Mouse (Mus musculus) MEL (cell line): ENCODE data around the gene Fam178b. TPM values are rescaled to one million over a fixed set of nuclear protein-coding genes. Genes with fewer than 3 reads are reported as not detected.

ENCODE experiments used
- DNase-seq: peaks from one replicate; pipeline ENCODE4 v3.0.0; 2011; ENCODE audit warnings: low read depth, low spot score
- H3K27ac ChIP-seq: 2 replicates; pipeline ENCODE4 v1.5.1; 2012; ENCODE audit warnings: low read depth, mild to moderate bottlenecking, control low read depth, low read length, moderate library complexity; ENCODE audit not compliant: control insufficient read depth
- H3K27me3 ChIP-seq, 2 experiments: fragments of 150-350 bp in 1 of 2; sonication (generic) in 1 of 2; 2 replicates each; pipeline ENCODE4 v1.6.1; 2012; ENCODE audit warnings: low read length in 2 of 2, mild to moderate bottlenecking in 2 of 2, improper control_type of control experiment in 1 of 2, moderate library complexity in 1 of 2; ENCODE audit not compliant: insufficient read depth in 2 of 2, control insufficient read depth in 1 of 2
- H3K36me3 ChIP-seq, 2 experiments: 2 replicates each; pipeline ENCODE4 v1.6.1; 2012 to 2014; ENCODE audit warnings: low read length in 2 of 2, improper control_type of control experiment in 1 of 2, inconsistent platforms in 1 of 2, mild to moderate bottlenecking in 1 of 2; ENCODE audit not compliant: insufficient read depth in 2 of 2, control insufficient read depth in 1 of 2
- H3K4me1 ChIP-seq, 2 experiments: fragments of 150-350 bp in 1 of 2; sonication (generic) in 1 of 2; 2 replicates each; pipeline ENCODE4 v1.6.1; 2012; ENCODE audit warnings: low read length in 2 of 2, improper control_type of control experiment in 1 of 2, mild to moderate bottlenecking in 1 of 2; ENCODE audit not compliant: insufficient read depth in 2 of 2, control insufficient read depth in 1 of 2
- H3K4me3 ChIP-seq, 2 experiments: fragments of 150-350 bp in 1 of 2; sonication (generic) in 1 of 2; 2 replicates each; pipeline ENCODE4 v1.5.1; 2012; ENCODE audit warnings: low read depth in 2 of 2, low read length in 2 of 2, mild to moderate bottlenecking in 2 of 2, moderate library complexity in 2 of 2, control low read depth in 1 of 2, improper control_type of control experiment in 1 of 2; ENCODE audit not compliant: control insufficient read depth in 1 of 2, insufficient read depth in 1 of 2
- H3K79me2 ChIP-seq: 2 replicates; pipeline ENCODE4 v1.6.1; 2012; ENCODE audit warnings: mild to moderate bottlenecking, low read length, moderate library complexity; ENCODE audit not compliant: control insufficient read depth, poor library complexity, insufficient read depth
- H3K9ac ChIP-seq: 2 replicates; pipeline ENCODE4 v1.6.1; 2012; ENCODE audit warnings: low read depth, mild to moderate bottlenecking, control low read depth, low read length, moderate library complexity; ENCODE audit not compliant: control insufficient read depth, poor library complexity, severe bottlenecking
- H3K9me3 ChIP-seq: fragments of 150-350 bp; sonication (generic); replicated peaks from 2 replicates; pipeline ENCODE4 v1.6.1; 2012; ENCODE audit warnings: mild to moderate bottlenecking, low read length, improper control_type of control experiment, moderate library complexity; ENCODE audit not compliant: insufficient read depth
- BHLHE40 ChIP-seq: IDR thresholded peaks from 2 replicates; pipeline ENCODE4 v1.6.1; 2012; ENCODE audit warnings: low read depth, mild to moderate bottlenecking, inconsistent platforms, low read length, improper control_type of control experiment, borderline replicate concordance
- CHD2 ChIP-seq: IDR thresholded peaks from 2 replicates; pipeline ENCODE4 v1.6.1; 2011; ENCODE audit warnings: low read length, improper control_type of control experiment
- E2F4 ChIP-seq: IDR thresholded peaks from 2 replicates; pipeline ENCODE4 v1.6.1; 2011; ENCODE audit warnings: low read depth, low read length, improper control_type of control experiment, borderline replicate concordance
- EP300 ChIP-seq, 2 experiments: IDR thresholded peaks; 2 replicates each; pipeline ENCODE4 v1.6.1; 2011; ENCODE audit warnings: improper control_type of control experiment in 2 of 2, low read length in 2 of 2, low read depth in 1 of 2, mild to moderate bottlenecking in 1 of 2
- GABPA ChIP-seq: IDR thresholded peaks from 2 replicates; pipeline ENCODE4 v1.6.1; 2012; ENCODE audit warnings: low read depth, mild to moderate bottlenecking, inconsistent platforms, low read length, improper control_type of control experiment, moderate library complexity
- GATA1 ChIP-seq: IDR thresholded peaks from 2 replicates; pipeline ENCODE4 v1.6.1; 2011; ENCODE audit warnings: low read depth, low read length, improper control_type of control experiment
- MAFK ChIP-seq: IDR thresholded peaks from 2 replicates; pipeline ENCODE4 v1.6.1; 2011; ENCODE audit warnings: low read depth, mild to moderate bottlenecking, low read length, improper control_type of control experiment, borderline replicate concordance
- MAX ChIP-seq: IDR thresholded peaks from 2 replicates; pipeline ENCODE4 v1.6.1; 2011; ENCODE audit warnings: low read length, improper control_type of control experiment
- MAZ ChIP-seq: IDR thresholded peaks from 2 replicates; pipeline ENCODE4 v1.6.1; 2012; ENCODE audit warnings: low read depth, mild to moderate bottlenecking, inconsistent platforms, low read length, improper control_type of control experiment
- MEF2A ChIP-seq: IDR thresholded peaks from 2 replicates; pipeline ENCODE4 v1.6.1; 2014; ENCODE audit warnings: low read depth, mild to moderate bottlenecking, inconsistent platforms, low read length, improper control_type of control experiment; ENCODE audit not compliant: poor library complexity, insufficient replicate concordance, severe bottlenecking; ENCODE audit errors: extremely low read depth
- MXI1 ChIP-seq: IDR thresholded peaks from 2 replicates; pipeline ENCODE4 v1.6.1; 2011; ENCODE audit warnings: mild to moderate bottlenecking, low read depth, low read length, improper control_type of control experiment
- MYC ChIP-seq: IDR thresholded peaks from 2 replicates; pipeline ENCODE4 v1.6.1; 2011; ENCODE audit warnings: low read depth, mild to moderate bottlenecking, low read length, improper control_type of control experiment, moderate library complexity
- NELFE ChIP-seq: IDR thresholded peaks from 2 replicates; pipeline ENCODE4 v1.6.1; 2011; ENCODE audit warnings: low read depth, low read length, improper control_type of control experiment
- POLR2AphosphoS5 ChIP-seq: IDR thresholded peaks from 2 replicates; pipeline ENCODE4 v1.6.1; 2012; ENCODE audit warnings: low read depth, borderline replicate concordance, mild to moderate bottlenecking, inconsistent platforms, low read length, moderate library complexity, mixed read lengths
- RAD21 ChIP-seq: IDR thresholded peaks from 2 replicates; pipeline ENCODE4 v1.6.1; 2011; ENCODE audit warnings: mild to moderate bottlenecking, low read depth, low read length, improper control_type of control experiment
- SIN3A ChIP-seq: IDR thresholded peaks from 2 replicates; pipeline ENCODE4 v1.6.1; 2012; ENCODE audit warnings: low read length, improper control_type of control experiment, inconsistent platforms
- SMC3 ChIP-seq: IDR thresholded peaks from 2 replicates; pipeline ENCODE4 v1.6.1; 2011; ENCODE audit warnings: low read depth, low read length, improper control_type of control experiment
- TBP ChIP-seq: IDR thresholded peaks from 2 replicates; pipeline ENCODE4 v1.8.0; 2011; ENCODE audit warnings: low read depth, low read length, improper control_type of control experiment
- TCF12 ChIP-seq: IDR thresholded peaks from 2 replicates; pipeline ENCODE4 v1.6.1; 2014; ENCODE audit warnings: low read depth, mild to moderate bottlenecking, inconsistent platforms, low read length, improper control_type of control experiment, moderate library complexity
- UBTF ChIP-seq: IDR thresholded peaks from 2 replicates; pipeline ENCODE4 v1.6.1; 2012; ENCODE audit warnings: low read depth, mild to moderate bottlenecking, inconsistent platforms, low read length, improper control_type of control experiment, moderate library complexity, borderline replicate concordance; ENCODE audit not compliant: insufficient read depth
- ZC3H11A ChIP-seq: IDR thresholded peaks from 2 replicates; pipeline ENCODE4 v1.6.1; 2012; ENCODE audit warnings: low read depth, mild to moderate bottlenecking, inconsistent platforms, low read length, improper control_type of control experiment
- ZNF384 ChIP-seq: IDR thresholded peaks from 2 replicates; pipeline ENCODE4 v1.6.1; 2012; ENCODE audit warnings: low read depth, mild to moderate bottlenecking, inconsistent platforms, low read length, improper control_type of control experiment
- polyA plus RNA-seq, 2 experiments: library from polyadenylated mRNA; stranded (reverse) in 1 of 2; unstranded in 1 of 2; fragments of >175 nt in 1 of 2; fragments of >200 nt in 1 of 2; gene quantifications; 2 replicates each; pipeline versions ENCODE4 v1.2.1 to v1.2.4; 2012; ENCODE audit warnings: low replicate concordance in 2 of 2, low read depth in 1 of 2; ENCODE audit not compliant: insufficient read length in 2 of 2, insufficient read depth in 1 of 2, missing spikeins in 1 of 2
- total RNA-seq: library from RNA; depleted of rRNA; stranded (reverse); fragments of 300-350 nt; gene quantifications from 2 replicates; pipeline ENCODE4 v1.2.3, GENCODE M21; 2012

The Fam178b gene
- total and polyA plus RNA-seq, 3 experiments: 0.19 to 0.29 TPM; not detected in 1

DNA sequence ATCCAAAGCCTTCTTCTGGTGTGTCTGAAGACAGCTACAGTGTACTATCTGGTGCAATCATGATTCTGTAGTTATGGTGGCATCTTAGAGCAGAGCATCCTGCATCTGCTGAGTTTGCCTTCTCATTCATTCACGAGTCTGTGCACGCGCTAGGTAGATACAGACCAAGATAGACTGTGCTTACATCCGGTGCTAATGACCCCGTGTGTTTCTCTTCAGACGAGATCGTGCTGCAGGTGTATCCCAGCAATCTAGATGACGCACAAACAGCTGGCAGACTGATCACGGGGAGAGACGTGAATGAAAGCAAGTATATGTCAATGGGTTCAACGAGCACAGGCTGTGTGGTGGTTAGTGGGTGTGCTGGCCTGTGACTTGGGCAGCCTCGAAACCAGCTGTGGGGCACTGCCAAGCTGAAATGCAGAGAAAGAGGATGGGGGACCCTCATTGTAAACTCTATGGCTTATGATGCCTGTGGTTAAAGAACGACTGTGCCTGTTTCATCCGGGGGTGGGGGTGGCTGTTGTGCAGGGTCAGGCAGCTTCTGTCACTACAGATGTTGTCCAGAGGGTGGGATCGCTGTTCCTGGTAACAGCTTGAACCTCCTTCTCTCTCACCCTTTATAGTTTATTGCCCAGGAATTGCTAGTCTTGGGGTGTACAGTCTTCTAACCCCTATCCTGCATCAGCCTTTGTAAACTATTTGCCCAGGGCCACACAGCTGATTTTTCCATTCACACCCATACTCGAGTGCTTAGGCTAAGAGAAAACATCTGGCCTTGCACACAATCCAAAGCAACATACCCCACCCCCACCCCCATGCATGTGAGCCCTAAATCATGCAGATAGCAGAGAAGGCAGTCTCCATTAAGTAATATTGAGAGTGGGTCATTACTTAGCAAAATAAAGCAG lies 40.4 kb upstream of the Fam178b start:
- H3K36me3 ChIP-seq: no peaks in the 10 kb centered on the region
- H3K4me1 ChIP-seq: no peaks in the 10 kb centered on the region
- TF ChIP-seq E2F4: no peak
- TF ChIP-seq GATA1: no peak
- TF ChIP-seq SIN3A: no peak
- TF ChIP-seq UBTF: no peak
- TF ChIP-seq TBP: no peak
- no peak for TF ChIP-seq POLR2AphosphoS5
- no peak for TF ChIP-seq RAD21
- TF ChIP-seq MAFK: no peak
- TF ChIP-seq NELFE: no peak
- no peak for TF ChIP-seq MAZ
- no peak for TF ChIP-seq BHLHE40
- TF ChIP-seq ZNF384: no peak
- TF ChIP-seq SMC3: no peak
- no peak for TF ChIP-seq MYC
- TF ChIP-seq MEF2A: no peak
- TF ChIP-seq MAX: no peak
- no peak for TF ChIP-seq TCF12
- no peak for TF ChIP-seq EP300 (IDR thresholded peaks at IDR 0.05; ENCODE audit: low read depth in 1 of 2, low read length in 2 of 2)
- DNase-seq: no peak
- no peak overlapping the region for H3K4me3 ChIP-seq
- peaks cover 0 to 1% of the 10 kb centered on the region in 2 experiments; a peak in 1 of 4 replicates for H3K27me3 ChIP-seq
- H3K27ac ChIP-seq: no peak overlapping the region
- no peak overlapping the region for H3K9ac ChIP-seq
- no peaks in the 10 kb centered on the region for H3K79me2 ChIP-seq
- no peaks in the 10 kb centered on the region for H3K9me3 ChIP-seq

DNA sequence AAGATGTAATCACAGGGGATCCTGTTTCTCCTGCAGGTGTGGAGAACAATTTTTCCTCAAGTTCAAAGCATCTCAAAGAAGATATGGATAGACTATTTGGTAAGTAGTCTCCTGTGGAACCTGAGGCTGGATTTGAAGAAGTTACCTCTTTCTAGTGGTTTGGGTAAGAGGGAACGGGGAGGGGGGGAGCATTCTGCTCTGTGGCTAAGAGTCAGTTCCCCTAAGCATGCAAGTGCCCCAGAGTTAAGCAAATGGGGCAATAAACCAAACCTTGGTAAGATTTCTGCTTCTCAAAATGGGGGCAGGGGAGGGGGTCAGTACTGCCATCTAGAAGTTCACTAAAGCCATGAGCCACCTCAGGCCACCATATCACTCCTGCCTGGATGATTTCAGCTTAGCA lies 35.8 kb upstream of the Fam178b start:
- no peak overlapping the region for H3K27ac ChIP-seq
- no peak overlapping the region for H3K9ac ChIP-seq
- no peaks in the 10 kb centered on the region for H3K36me3 ChIP-seq
- no peaks in the 10 kb centered on the region for H3K4me1 ChIP-seq
- no peak for TF ChIP-seq CHD2
- no peak for TF ChIP-seq GABPA
- no peak for TF ChIP-seq EP300 (IDR thresholded peaks at IDR 0.05; ENCODE audit: low read depth in 1 of 2, low read length in 2 of 2)
- no peak for TF ChIP-seq MEF2A
- no peak for TF ChIP-seq ZC3H11A
- TF ChIP-seq TCF12: no peak
- TF ChIP-seq MXI1: no peak
- H3K79me2 ChIP-seq: no peaks in the 10 kb centered on the region
- peaks cover 0 to 11% of the 10 kb centered on the region in 2 experiments; a peak in 2 of 4 replicates for H3K27me3 ChIP-seq
- no peak overlapping the region for H3K4me3 ChIP-seq
- no peaks in the 10 kb centered on the region for H3K9me3 ChIP-seq
- DNase-seq: no peak
